8 mouse cellular contexts compared by ENCODE assay signal in the genomic region with DNA sequence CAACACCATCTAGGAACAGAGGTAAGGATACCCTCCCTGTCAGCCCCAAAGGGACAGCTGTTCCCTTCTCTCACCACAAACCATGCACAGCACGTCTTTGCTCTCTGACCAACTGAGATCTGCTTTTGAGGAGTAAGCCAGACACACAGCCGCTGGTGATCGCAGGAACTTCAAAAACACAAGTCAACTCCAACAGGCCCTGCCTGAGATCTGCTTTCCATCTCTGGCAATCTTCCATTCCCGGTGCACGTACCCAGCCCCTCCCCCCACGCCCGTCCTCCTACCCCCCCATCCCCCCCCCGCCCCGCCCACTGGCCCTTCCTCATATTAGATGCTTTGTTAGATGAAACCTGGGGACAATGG. TPM values are rescaled to one million over a fixed set of nuclear protein-coding genes. Genes with fewer than 3 reads are reported as not detected.
DNase-seq lines count a peak whose midpoint lies in the region; ATAC-seq and TF ChIP-seq lines count a peak whose summit lies in the region.

No protein-coding gene starts in this region.

- H3K4me2 ChIP-seq in hindbrain, embryonic 12.5 days (replicated peaks), result peak overlapping the region; percentile 38
- peak overlapping the region; percentile 52 for H3K4me2 ChIP-seq in liver, embryonic 16.5 days (ENCODE audit: low read depth, low read length)
- peak overlapping the region; percentile 24 for H3K4me2 ChIP-seq in neural tube, embryonic 11.5 days (ENCODE audit: low read depth)

- no peak overlapping the region for H3K27ac ChIP-seq in MEL (ENCODE audit: control insufficient read depth, low read depth, low read length)
- no peak overlapping the region for H3K27ac ChIP-seq in cerebellum, adult 2 months (ENCODE audit: insufficient read depth, low read length)
- peak overlapping the region; percentile 53; the same call in 1 of the 2 replicates for H3K27ac ChIP-seq in hindbrain, embryonic 12.5 days
- peak overlapping the region; percentile 44 for H3K27ac ChIP-seq in liver, embryonic 16.5 days (ENCODE audit: low read length)
- 0 out of 2 replicates have a peak overlapping the region, but pooled peaks have one; percentile 20 for H3K27ac ChIP-seq in neural tube, embryonic 11.5 days (ENCODE audit: low read depth, low read length)

- 6% methylated on average over 9 of the region's 9 CpGs for WGBS in cerebellum, adult 2 months
- 5% methylated on average over 9 of the region's 9 CpGs for WGBS in hindbrain, embryonic 12.5 days
- 4% methylated on average over 9 of the region's 9 CpGs for WGBS in liver, embryonic 16.5 days (ENCODE audit: insufficient replicate concordance)
- 6% methylated on average over 9 of the region's 9 CpGs for WGBS in neural tube, embryonic 11.5 days

- no peak for TF ChIP-seq POLR2A in MEL (IDR thresholded peaks at IDR 0.05; ENCODE audit: control insufficient read depth in 1 of 2, insufficient read depth in 1 of 2, low read depth in 1 of 2, low read length in 2 of 2, poor library complexity in 1 of 2)
- no peak for TF ChIP-seq POLR2A in cerebellum, adult 2 months (IDR thresholded peaks at IDR 0.05; ENCODE audit: borderline replicate concordance, insufficient read depth, low read length)

- no peak for TF ChIP-seq RAD21 in MEL (IDR thresholded peaks at IDR 0.05; ENCODE audit: low read depth, low read length)

- H3K4me1 ChIP-seq in MEL (ENCODE audit: control insufficient read depth in 1 of 2, insufficient read depth in 2 of 2, low read length in 2 of 2), result peaks cover 0 to 5% of the 10 kb centered on the region in 2 experiments; a peak in 1 of 4 replicates
- H3K4me1 ChIP-seq in cerebellum, adult 2 months (ENCODE audit: control insufficient read depth, insufficient read depth, low read length), result no peaks in the 10 kb centered on the region; the same call in 1 of the 2 replicates
- peaks cover 15% of the 10 kb centered on the region for H3K4me1 ChIP-seq in hindbrain, embryonic 12.5 days
- H3K4me1 ChIP-seq in liver, embryonic 16.5 days (ENCODE audit: control insufficient read depth, low read depth, low read length), result peaks cover 6% of the 10 kb centered on the region; the same call in 1 of the 2 replicates
- H3K4me1 ChIP-seq in neural tube, embryonic 11.5 days (ENCODE audit: control insufficient read depth, insufficient read depth, low read length), result peaks cover 3% of the 10 kb centered on the region; the same call in 1 of the 2 replicates

- H3K9ac ChIP-seq in MEL (ENCODE audit: control insufficient read depth, low read depth, low read length, poor library complexity, severe bottlenecking), result 0 out of 2 replicates have a peak overlapping the region, but pooled peaks have one; percentile 2
- H3K9ac ChIP-seq in hindbrain, embryonic 12.5 days, result no peak overlapping the region
- H3K9ac ChIP-seq in liver, embryonic 16.5 days (ENCODE audit: low read depth, low read length), result peak overlapping the region; percentile 16; the same call in 1 of the 2 replicates
- H3K9ac ChIP-seq in neural tube, embryonic 11.5 days (ENCODE audit: low read length), result no peak overlapping the region

- peak; percentile 69 for ATAC-seq in hindbrain, embryonic 12.5 days (ENCODE audit: low FRiP score)
- peak; percentile 50 for ATAC-seq in liver, embryonic 16.5 days (ENCODE audit: low read depth)
- ATAC-seq in neural tube, embryonic 11.5 days (ENCODE audit: insufficient read depth, low FRiP score, low TSS enrichment), result peak; percentile 74; the same call in 1 of the 2 replicates

- no peaks in the 10 kb centered on the region for H3K79me2 ChIP-seq in MEL (ENCODE audit: control insufficient read depth, insufficient read depth, low read length, poor library complexity)

- no peak for TF ChIP-seq EP300 in MEL (IDR thresholded peaks at IDR 0.05; ENCODE audit: low read depth in 1 of 2, low read length in 2 of 2)

- H3K36me3 ChIP-seq in MEL (ENCODE audit: control insufficient read depth in 1 of 2, insufficient read depth in 2 of 2, low read length in 2 of 2), result no peaks in the 10 kb centered on the region; a peak in 1 of 4 replicates
- H3K36me3 ChIP-seq in hindbrain, embryonic 12.5 days, result no peaks in the 10 kb centered on the region
- H3K36me3 ChIP-seq in liver, embryonic 16.5 days (ENCODE audit: control insufficient read depth, insufficient read depth), result no peaks in the 10 kb centered on the region
- H3K36me3 ChIP-seq in neural tube, embryonic 11.5 days (ENCODE audit: control insufficient read depth, insufficient read depth, low read length), result no peaks in the 10 kb centered on the region

- no peaks in the 10 kb centered on the region; a peak in 1 of 4 replicates for H3K27me3 ChIP-seq in MEL (ENCODE audit: control insufficient read depth in 1 of 2, insufficient read depth in 2 of 2, low read length in 2 of 2)
- no peaks in the 10 kb centered on the region for H3K27me3 ChIP-seq in cerebellum, adult 2 months (ENCODE audit: control insufficient read depth, insufficient read depth, low read length)
- H3K27me3 ChIP-seq in hindbrain, embryonic 12.5 days, result no peaks in the 10 kb centered on the region
- no peaks in the 10 kb centered on the region for H3K27me3 ChIP-seq in liver, embryonic 16.5 days (ENCODE audit: control insufficient read depth, insufficient read depth, low read depth, low read length)
- no peaks in the 10 kb centered on the region for H3K27me3 ChIP-seq in neural tube, embryonic 11.5 days (ENCODE audit: control insufficient read depth, insufficient read depth, low read length)

- H3K9me3 ChIP-seq in MEL (replicated peaks; ENCODE audit: insufficient read depth, low read length), result no peaks in the 10 kb centered on the region
- H3K9me3 ChIP-seq in hindbrain, embryonic 12.5 days (replicated peaks), result no peaks in the 10 kb centered on the region
- H3K9me3 ChIP-seq in liver, embryonic 16.5 days (replicated peaks; ENCODE audit: control insufficient read depth, low read length), result no peaks in the 10 kb centered on the region
- H3K9me3 ChIP-seq in neural tube, embryonic 11.5 days (ENCODE audit: control insufficient read depth, low read length), result no peaks in the 10 kb centered on the region

- no peak for TF ChIP-seq CTCF in MEL (IDR thresholded peaks at IDR 0.05 in 2 of 3, conservative IDR thresholded peaks at IDR 0.05 in 1 of 3; ENCODE audit: control insufficient read depth in 1 of 3, insufficient read depth in 1 of 3, low read depth in 2 of 3, low read length in 3 of 3, poor library complexity in 1 of 3, severe bottlenecking in 1 of 3)
- no peak for TF ChIP-seq CTCF in cerebellum, adult 2 months (IDR thresholded peaks at IDR 0.05; ENCODE audit: borderline replicate concordance, insufficient read depth, low read depth, low read length)

- no peak overlapping the region for H3K4me3 ChIP-seq in MEL (ENCODE audit: control insufficient read depth in 1 of 2, insufficient read depth in 1 of 2, low read depth in 2 of 2, low read length in 2 of 2)
- H3K4me3 ChIP-seq in cerebellum, adult 2 months (replicated peaks; ENCODE audit: insufficient read depth, low read depth, low read length), result peak overlapping the region; percentile 25
- peak overlapping the region; percentile 6; the same call in 1 of the 2 replicates for H3K4me3 ChIP-seq in hindbrain, embryonic 12.5 days
- peak overlapping the region; percentile 29 for H3K4me3 ChIP-seq in liver, embryonic 16.5 days (ENCODE audit: low read depth, low read length)
- no peak overlapping the region for H3K4me3 ChIP-seq in neural tube, embryonic 11.5 days (ENCODE audit: low read depth, low read length)

- no peak for DNase-seq in MEL (ENCODE audit: low read depth, low spot score)
- DNase-seq in cerebellum, adult 2 months, result peak; percentile 33 to 49
- peak; percentile 48 for DNase-seq in gastrocnemius, adult 18-20 months (ENCODE audit: low spot score)
- peak; percentile 48 for DNase-seq in neural tube, embryonic 11.5 days (ENCODE audit: low spot score)
- no peak for DNase-seq in right cerebral cortex, postnatal 36 days (ENCODE audit: low spot score in 2 of 2)
- no peak for DNase-seq in adrenal gland, postnatal 4 days (ENCODE audit: low spot score in 2 of 2)

TF ChIP-seq in MEL, 35 proteins besides CTCF, POLR2A, EP300 and RAD21:
- TF ChIP-seq CHD2 (IDR thresholded peaks at IDR 0.05; ENCODE audit: low read length) (no peak), NRF1 (IDR thresholded peaks at IDR 0.05; ENCODE audit: insufficient read depth, low read depth, low read length, poor library complexity, severe bottlenecking) (no peak), TAL1 (IDR thresholded peaks at IDR 0.05; ENCODE audit: low read length) (no peak), MAZ (IDR thresholded peaks at IDR 0.05; ENCODE audit: low read depth, low read length) (no peak), E2F4 (IDR thresholded peaks at IDR 0.05; ENCODE audit: borderline replicate concordance, low read depth, low read length) (no peak), MAX (IDR thresholded peaks at IDR 0.05; ENCODE audit: low read length) (no peak), GABPA (IDR thresholded peaks at IDR 0.05; ENCODE audit: low read depth, low read length) (no peak), BHLHE40 (IDR thresholded peaks at IDR 0.05; ENCODE audit: borderline replicate concordance, low read depth, low read length) (no peak), POLR2AphosphoS2 (IDR thresholded peaks at IDR 0.05; ENCODE audit: low read length) (no peak), MYB (IDR thresholded peaks at IDR 0.05; ENCODE audit: low read depth, low read length) (no peak)

RNA-seq across cellular contexts. Expression of gene Cep85l, which starts 18.8 kb away (rescaled TPM):
- 2.1 and 2.2 TPM in 2 replicates for total RNA-seq in MEL (2012; rRNA removed)
- polyA plus RNA-seq in MEL (2012; ENCODE audit: insufficient read depth in 1 of 2, insufficient read length in 2 of 2, low read depth in 1 of 2, low replicate concordance in 2 of 2, missing spikeins in 1 of 2), result 10 to 100 TPM in 1 of 2 experiments, 1 to 10 TPM in 1; 3.0 to 43.1 TPM
- 8.9 and 9.5 TPM in 2 replicates for polyA plus RNA-seq in cerebellum, adult 2 months (2012; rRNA removed)
- 10 to 100 TPM; 30.7 to 44.0 TPM for total RNA-seq in gastrocnemius, adult 18-20 months (2021)
- polyA plus RNA-seq in hindbrain, embryonic 12.5 days (2016; fragmentation: Nextera tagmentation; extraction: Ambion mirVana), result 9.4 and 10.9 TPM in 2 replicates
- 1.8 and 1.9 TPM in 2 replicates for polyA plus RNA-seq in liver, embryonic 16.5 days (2015; fragmentation: Nextera tagmentation; extraction: Ambion mirVana)
- 6.2 and 7.7 TPM in 2 replicates for polyA plus RNA-seq in neural tube, embryonic 11.5 days (2014; fragmentation: Nextera tagmentation; extraction: Ambion mirVana)
- 10 to 100 TPM; 17.5 to 17.7 TPM for total RNA-seq in adrenal gland, postnatal 4 days (2021)

Comparison
In these comparisons a context has a peak if more than half of its experiments do, and no peak if none do; other contexts are left out.
1. DNase-seq: peak in cerebellum, adult 2 months (2 of 2), gastrocnemius, adult 18-20 months (single experiment) and neural tube, embryonic 11.5 days (single experiment); none in MEL (single experiment), right cerebral cortex, postnatal 36 days (0 of 2) and adrenal gland, postnatal 4 days (0 of 2).
2. H3K27ac ChIP-seq: peak in hindbrain, embryonic 12.5 days (single experiment), liver, embryonic 16.5 days (single experiment) and neural tube, embryonic 11.5 days (single experiment); none in MEL (single experiment) and cerebellum, adult 2 months (single experiment).
3. H3K4me3 ChIP-seq: peak in cerebellum, adult 2 months (single experiment), hindbrain, embryonic 12.5 days (single experiment) and liver, embryonic 16.5 days (single experiment); none in MEL (0 of 2) and neural tube, embryonic 11.5 days (single experiment).
4. H3K9ac ChIP-seq: peak in MEL (single experiment) and liver, embryonic 16.5 days (single experiment); none in hindbrain, embryonic 12.5 days (single experiment) and neural tube, embryonic 11.5 days (single experiment).
5. Peak in every context shown above with its lines, with median percentiles within 50 percentile points of each other: ATAC-seq and H3K4me2 ChIP-seq.